Mouse (Mus musculus) layer of hippocampus, adult 11-12 months (tissue): ENCODE results near the gene Prr12.
"Not testable (repeated sequence)": the region's sequence is repeated elsewhere in the genome, so short reads cannot be mapped to it uniquely, and the experiment has no call there.

Source experiments
- DNase-seq: peaks from one replicate; pipeline ENCODE4 v3.0.0; 2022; ENCODE audit warnings: low spot score

Prr12 gene

GRCm38 (mm10) chr7:45023711-45024110 is 29.0 kb downstream of the Prr12 start:
- not testable (repeated sequence) for DNase-seq

DNA sequence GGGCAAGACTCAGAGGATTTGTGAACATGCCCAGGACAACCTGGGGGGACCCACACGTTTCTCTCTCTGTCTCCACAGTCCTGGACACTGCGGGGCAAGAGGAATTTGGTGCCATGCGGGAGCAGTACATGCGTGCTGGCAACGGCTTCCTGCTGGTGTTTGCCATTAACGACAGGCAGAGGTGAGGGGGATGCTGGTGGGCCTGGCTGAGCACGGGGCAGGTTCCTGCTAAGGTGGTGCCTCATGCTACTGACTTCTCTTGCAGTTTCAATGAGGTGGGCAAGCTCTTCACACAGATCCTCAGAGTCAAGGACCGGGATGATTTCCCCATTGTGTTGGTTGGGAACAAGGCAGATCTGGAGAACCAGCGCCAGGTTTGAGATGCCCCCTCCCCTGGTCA is 32.5 kb downstream of the Prr12 start:
- DNase-seq: no peak

- no peak for DNase-seq
Observed at GRCm38 (mm10) chr7:45019031-45019571, 33.6 kb downstream of the Prr12 start.

- peak; percentile 91 for DNase-seq
Observed at GRCm38 (mm10) chr7:45017242-45018061, 35.2 kb downstream of the Prr12 start, which contains the start of gene Rras. TSS of gene Rras (plus strand) at chr7:45017961.

GRCm38 (mm10) chr7:45016761-45017160 is 35.9 kb downstream of the Prr12 start:
- no peak for DNase-seq

DNA sequence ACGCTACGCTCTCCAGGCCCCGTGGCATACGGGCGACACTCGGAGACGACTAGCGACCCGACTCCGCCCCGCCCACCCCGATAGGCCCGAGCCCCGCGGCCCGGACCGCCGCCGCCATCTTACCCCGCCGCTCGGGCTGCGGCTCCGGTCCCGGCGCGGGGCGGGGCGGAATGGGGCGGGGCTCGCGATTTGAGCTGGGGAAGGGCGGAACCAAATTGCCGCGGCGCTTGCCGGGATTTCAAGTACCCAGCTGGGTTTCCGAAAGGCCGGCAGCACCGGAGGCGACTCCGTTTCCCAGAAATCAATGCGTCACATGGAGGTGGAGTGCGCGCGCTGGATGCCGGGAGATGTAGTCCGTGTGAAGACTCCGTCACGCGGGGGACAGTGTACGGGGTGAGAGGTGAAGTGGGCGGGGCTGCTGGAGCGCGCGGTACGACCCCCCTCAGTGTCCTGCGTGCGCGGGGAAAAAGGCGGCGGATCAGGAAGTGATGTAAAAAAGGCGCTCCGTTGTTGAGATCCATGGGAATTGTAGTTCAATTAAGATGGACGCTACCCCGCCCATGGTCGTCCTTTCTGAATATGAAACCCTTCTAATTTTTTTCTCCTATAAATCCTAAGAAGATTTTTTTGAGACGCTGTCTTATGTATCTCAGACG is 36.6 kb downstream of the Prr12 start, which contains the start of gene Scaf1:
Gene Scaf1 (minus strand): TSS at position 407 of the 656 bp plus-strand sequence.
- DNase-seq: peak; percentile 100

DNA sequence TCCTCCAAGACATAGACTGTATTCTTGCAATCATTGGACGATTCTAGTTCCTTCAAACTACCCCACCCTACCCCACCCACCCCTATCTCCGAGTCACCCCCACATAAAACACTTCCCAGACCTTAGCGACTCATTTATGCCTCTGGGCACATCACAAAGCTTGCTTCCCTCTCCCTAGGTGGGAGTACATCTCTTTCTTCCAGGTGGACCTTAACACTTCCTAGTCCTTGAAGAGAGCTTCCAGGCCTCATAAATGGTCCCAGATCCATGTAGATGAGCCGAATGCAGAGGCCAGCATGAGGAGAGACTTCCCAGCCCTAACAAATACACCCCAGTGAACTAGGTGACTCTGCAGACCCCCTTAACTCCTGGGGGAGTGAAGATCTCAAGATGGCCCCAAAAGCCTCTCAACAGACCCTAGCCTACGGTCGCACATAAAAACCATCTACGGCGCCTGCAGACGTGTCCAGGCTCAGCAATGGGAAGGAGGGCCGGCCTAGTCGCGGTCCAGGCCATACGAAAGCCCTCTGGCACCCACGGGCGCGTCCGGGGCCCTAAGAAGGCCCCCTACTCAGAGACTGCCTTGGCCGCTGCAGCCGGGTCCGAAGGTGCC is 37.2 kb downstream of the Prr12 start:
- no peak for DNase-seq

DNA sequence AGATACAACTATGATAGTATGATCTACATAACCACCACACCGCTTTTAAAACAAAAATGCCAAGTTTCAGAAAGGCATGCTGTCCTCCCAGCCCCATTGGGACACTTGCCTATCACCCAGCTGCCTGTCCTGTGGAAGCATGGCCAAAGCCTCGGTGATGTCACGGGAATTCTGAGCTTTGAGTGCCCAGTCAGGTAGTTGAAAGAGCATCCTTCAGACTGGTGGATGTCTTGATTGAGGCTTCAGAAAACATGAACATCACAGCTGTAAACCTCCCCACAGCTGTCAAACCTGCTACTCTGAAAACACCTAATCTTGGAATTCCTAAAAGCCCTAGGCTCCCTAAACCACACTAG is 38.6 kb downstream of the Prr12 start:
- DNase-seq: no peak

GRCm38 (mm10) chr7:45013366-45014095 is 39.1 kb downstream of the Prr12 start:
- no peak for DNase-seq

DNA sequence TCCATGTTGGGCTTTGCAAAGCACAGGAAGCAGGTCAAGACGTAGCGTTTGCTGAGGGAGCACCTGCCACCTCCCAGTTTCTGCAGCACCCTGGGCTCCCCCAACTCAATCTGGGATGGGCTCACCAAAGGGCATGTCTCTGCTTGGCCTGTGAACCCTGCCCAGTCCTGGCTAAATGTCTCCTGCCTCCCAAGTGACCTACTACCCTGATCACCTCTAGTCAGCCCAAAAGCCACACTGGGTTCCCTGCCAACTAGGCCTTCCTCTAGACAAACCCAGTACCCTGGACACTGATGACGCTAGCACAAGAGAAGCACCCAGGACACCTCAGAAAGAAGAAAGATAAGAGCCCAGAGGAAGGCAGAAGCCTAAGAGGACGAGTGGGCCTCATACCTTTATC is 39.9 kb downstream of the Prr12 start:
- DNase-seq: no peak

DNA sequence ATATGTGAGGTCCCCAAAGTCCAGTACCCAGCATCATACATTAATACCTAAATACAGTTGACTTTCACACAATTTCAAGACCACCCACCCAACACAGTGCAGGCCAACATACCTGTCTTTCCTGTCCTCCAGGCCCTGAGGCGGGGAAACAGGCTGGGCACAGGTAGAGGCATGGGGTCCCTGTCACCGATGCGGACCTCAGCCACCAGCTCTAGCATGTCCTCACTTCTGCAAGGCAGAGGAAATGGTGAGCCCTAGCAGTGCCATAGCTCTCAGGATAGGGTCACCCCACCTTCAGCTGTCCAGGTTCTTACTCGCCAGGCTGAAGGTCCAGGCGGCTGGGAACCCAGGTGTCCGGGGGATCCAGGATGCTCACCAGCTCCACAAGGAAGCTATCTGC is 40.7 kb downstream of the Prr12 start:
- no peak for DNase-seq

GRCm38 (mm10) chr7:45008411-45008810 is 44.3 kb downstream of the Prr12 start:
- DNase-seq: no peak

DNA sequence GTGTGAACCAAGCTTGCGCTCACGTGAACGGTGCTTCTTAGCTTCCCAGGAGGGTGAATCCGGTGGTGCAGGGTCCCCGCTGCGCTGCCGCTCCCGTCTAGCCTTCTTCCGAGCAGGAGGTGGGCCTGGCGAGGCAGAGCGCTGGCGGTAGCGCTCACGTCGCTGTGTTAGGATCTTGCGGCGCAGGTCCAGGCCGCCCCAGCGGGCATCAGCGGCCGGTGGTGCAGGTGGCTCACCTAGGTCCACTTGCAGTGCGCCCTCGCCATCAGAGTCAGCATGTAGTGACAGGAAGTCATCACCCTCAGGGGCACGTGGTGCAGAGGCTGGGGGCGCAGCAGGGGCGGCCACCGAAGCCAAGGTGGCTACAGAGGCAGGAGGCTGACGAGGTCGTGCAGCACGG is 44.8 kb downstream of the Prr12 start:
- no peak for DNase-seq

DNA sequence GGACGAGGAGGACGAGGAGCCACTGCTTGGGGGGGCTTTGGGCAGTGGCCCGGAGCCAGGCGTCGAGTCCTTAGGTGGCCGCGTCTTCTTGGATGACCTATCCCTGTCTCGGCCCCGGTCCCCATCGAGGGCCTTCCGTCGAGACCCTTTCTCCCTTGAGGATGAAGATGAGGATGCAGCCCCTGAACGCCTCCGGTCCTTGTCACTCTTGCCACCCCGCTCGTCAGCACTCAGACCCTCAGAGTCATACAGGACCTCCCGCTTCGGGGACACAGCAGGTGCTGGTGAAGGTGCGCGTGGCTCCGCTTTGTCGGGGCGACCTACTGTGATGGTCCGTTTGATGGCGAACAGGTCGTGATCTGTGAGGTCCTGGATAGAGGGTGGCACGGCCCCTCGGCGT is 45.5 kb downstream of the Prr12 start:
- DNase-seq: no peak

DNA sequence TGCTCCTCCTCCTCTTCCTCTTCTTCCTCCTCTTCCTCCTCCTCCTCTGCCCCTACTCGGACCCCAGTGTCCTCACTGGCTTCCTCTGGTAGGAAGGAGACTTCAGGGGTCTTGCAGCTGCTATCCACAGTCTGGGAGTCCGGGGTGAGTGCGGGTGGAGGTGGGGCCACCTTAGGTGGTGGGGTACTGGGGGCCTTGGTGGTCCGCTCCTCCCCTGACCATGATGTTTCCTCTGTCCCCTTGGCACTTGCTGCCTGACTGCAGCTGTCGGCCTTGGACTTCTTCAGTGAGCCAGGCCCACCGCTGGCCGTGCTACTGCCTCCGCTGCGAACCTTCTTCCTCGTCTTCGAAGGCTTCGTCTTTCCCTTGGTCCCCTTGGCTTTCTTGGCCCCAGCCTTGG is 46.2 kb downstream of the Prr12 start:
- DNase-seq: no peak

- DNase-seq: no peak
Observed at GRCm38 (mm10) chr7:45005321-45005992, 47.2 kb downstream of the Prr12 start.

DNA sequence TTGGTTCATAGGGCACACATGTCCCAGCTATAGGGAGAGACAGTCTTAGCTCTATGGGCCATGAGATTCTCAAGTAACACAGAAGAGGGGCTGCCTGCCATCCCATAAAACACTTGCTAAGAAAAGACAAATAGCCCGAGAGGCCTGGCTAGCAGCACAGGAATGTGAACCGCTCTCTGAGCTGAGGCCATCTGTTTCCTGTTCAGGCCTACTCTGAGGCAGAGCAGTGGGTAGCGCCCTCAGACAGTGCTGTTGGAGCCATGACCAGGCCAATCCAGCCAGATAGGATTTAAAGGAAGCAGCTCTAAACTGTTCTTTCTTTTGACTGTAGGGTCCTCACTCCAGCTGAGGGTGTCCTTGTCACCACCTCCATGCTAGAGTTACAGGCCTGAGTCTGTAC is 48.1 kb downstream of the Prr12 start:
- DNase-seq: no peak

GRCm38 (mm10) chr7:45002440-45002839 is 50.2 kb downstream of the Prr12 start:
- no peak for DNase-seq

DNA sequence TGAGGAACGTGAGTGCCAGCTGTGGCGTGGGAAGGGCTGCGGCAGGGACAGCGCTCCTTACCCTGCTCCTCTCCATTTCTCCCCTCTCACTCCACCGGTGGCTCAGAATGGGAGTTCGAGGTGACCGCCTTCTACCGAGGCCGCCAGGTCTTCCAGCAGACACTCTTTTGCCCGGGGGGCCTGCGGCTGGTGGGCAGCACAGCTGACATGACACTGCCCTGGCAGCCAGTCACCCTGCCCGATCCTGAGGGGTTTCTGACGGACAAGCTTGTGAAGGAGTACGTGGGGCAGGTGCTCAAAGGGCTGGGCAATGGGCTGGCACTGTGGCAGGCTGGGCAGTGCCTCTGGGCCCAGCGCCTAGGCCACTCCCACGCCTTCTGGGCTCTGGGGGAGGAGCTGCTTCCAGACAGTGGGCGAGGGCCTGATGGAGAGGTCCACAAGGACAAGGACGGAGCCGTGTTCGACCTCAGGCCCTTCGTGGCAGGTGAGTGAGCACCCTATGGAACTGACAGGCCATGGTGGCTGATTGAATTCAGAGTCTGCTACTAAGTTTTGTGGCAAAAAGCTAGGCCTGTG is 52.1 kb downstream of the Prr12 start:
- DNase-seq: no peak

DNA sequence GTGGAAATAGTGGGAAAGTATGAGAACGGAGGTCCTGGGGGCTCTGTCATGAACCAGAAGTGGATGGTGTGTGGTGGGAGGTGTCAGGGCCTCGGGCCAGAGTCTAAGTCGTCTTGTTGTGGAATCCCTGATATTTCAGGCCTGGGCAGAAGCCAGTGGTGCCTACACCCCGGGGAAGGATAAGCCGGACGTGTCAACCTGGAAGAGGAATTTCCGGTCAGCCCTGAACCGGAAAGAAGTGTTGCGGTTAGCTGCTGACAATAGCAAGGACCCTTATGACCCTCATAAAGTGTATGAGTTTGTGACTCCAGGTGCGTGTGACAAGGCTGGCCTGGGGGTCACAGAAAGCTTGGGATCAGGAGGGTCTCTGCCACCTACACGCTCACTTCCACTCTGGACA is 52.9 kb downstream of the Prr12 start:
- no peak for DNase-seq

GRCm38 (mm10) chr7:44998501-44998955 is 54.2 kb downstream of the Prr12 start, which contains the start of gene Bcl2l12:
TSS of gene Bcl2l12 (minus strand) at chr7:44998712.
- no peak for DNase-seq
